ENCODE assay signal across 21 mouse cellular contexts in genomic region chr3:9352251-9352650, GRCm38 (mm10).
DNase-seq lines count a peak whose midpoint lies in the region; ATAC-seq and TF ChIP-seq lines count a peak whose summit lies in the region.
"Had no signal": no experiment of that assay in that cellular context is flagged by ENCODE, and none has a peak within 500 bp of the region (broad histone marks: within the 10 kb centered on the region; RNA-seq: fewer than 3 reads in every experiment).

No protein-coding gene starts in this region.

- no peak for TF ChIP-seq POLR2A in kidney, adult 2 months (IDR thresholded peaks at IDR 0.05; ENCODE audit: low read depth, low read length)
- no peak for TF ChIP-seq POLR2A in cerebellum, adult 2 months (IDR thresholded peaks at IDR 0.05; ENCODE audit: borderline replicate concordance, insufficient read depth, low read length)

- H3K36me3 ChIP-seq in kidney, adult 2 months (ENCODE audit: control insufficient read depth, insufficient read depth, low read length) = no peaks in the 10 kb centered on the region
- H3K36me3 ChIP-seq in stomach, postnatal 0 days (ENCODE audit: control insufficient read depth, insufficient read depth, low read length) = no peaks in the 10 kb centered on the region
- H3K36me3 ChIP-seq: embryonic facial prominence, embryonic 12.5 days; forebrain, embryonic 12.5 days; heart, embryonic 13.5 days; hindbrain, embryonic 15.5 days had no signal

- no peak overlapping the region for H3K4me3 ChIP-seq in kidney, adult 2 months (ENCODE audit: insufficient read depth, low read depth, low read length)
- H3K4me3 ChIP-seq in stomach, postnatal 0 days (ENCODE audit: low read depth, low read length) = no peak overlapping the region
- H3K4me3 ChIP-seq in cerebellum, adult 2 months (replicated peaks; ENCODE audit: insufficient read depth, low read depth, low read length) = no peak overlapping the region
- H3K4me3 ChIP-seq: embryonic facial prominence, embryonic 12.5 days; forebrain, embryonic 12.5 days; heart, embryonic 13.5 days; hindbrain, embryonic 15.5 days had no signal

- TF ChIP-seq CTCF in kidney, adult 2 months (conservative IDR thresholded peaks at IDR 0.05; ENCODE audit: insufficient read depth, insufficient read length, low read depth, low read length) = no peak
- TF ChIP-seq CTCF in stomach, postnatal 0 days (IDR thresholded peaks at IDR 0.05; ENCODE audit: low read depth) = no peak
- TF ChIP-seq CTCF in cerebellum, adult 2 months (IDR thresholded peaks at IDR 0.05; ENCODE audit: borderline replicate concordance, insufficient read depth, low read depth, low read length) = no peak

- no peak overlapping the region for H3K4me2 ChIP-seq in stomach, postnatal 0 days (replicated peaks; ENCODE audit: low read depth)
- H3K4me2 ChIP-seq: embryonic facial prominence, embryonic 12.5 days; forebrain, embryonic 12.5 days; heart, embryonic 13.5 days; hindbrain, embryonic 15.5 days had no signal

- DNase-seq in kidney, adult 2 months = peak; percentile 18
- DNase-seq in kidney, adult 9 months = no peak
- DNase-seq in ZHBTc4 (ENCODE audit: low read depth, low spot score) = peak; percentile 40
- peak; percentile 86 for DNase-seq in gonadal fat pad, adult 2 months (ENCODE audit: low read depth)
- DNase-seq in stomach, postnatal 0 days (ENCODE audit: low spot score) = no peak
- DNase-seq in thymus, postnatal 14 days = no peak
- no peak for DNase-seq in cerebellum, adult 2 months
- DNase-seq: adrenal gland, adult 8-10 months; adrenal gland, postnatal 36 days; cerebellum, adult 11 months; cerebellum, adult 9-10 months; cerebellum, postnatal 25 days; gastrocnemius, postnatal 14 days; heart, adult 18-20 months; heart, postnatal 36 days had no signal

- ATAC-seq in stomach, postnatal 0 days (ENCODE audit: low FRiP score, low TSS enrichment) = peak; percentile 40; the same call in 1 of the 2 replicates
- ATAC-seq: forebrain, embryonic 16.5 days had no signal

- WGBS in kidney, adult 2 months = 72% methylated on average over 7 of the region's 7 CpGs
- WGBS in stomach, postnatal 0 days = 58% methylated on average over 7 of the region's 7 CpGs
- WGBS in cerebellum, adult 2 months = 74% methylated on average over 7 of the region's 7 CpGs

- no peaks in the 10 kb centered on the region for H3K9me3 ChIP-seq in stomach, postnatal 0 days (ENCODE audit: control insufficient read depth, low read length)
- H3K9me3 ChIP-seq: embryonic facial prominence, embryonic 12.5 days; forebrain, embryonic 12.5 days; heart, embryonic 13.5 days; hindbrain, embryonic 15.5 days had no signal

- no peaks in the 10 kb centered on the region for H3K4me1 ChIP-seq in kidney, adult 2 months (ENCODE audit: control insufficient read depth, insufficient read depth, low read length)
- H3K4me1 ChIP-seq in stomach, postnatal 0 days (replicated peaks; ENCODE audit: control insufficient read depth, insufficient read depth) = peaks cover 5% of the 10 kb centered on the region
- H3K4me1 ChIP-seq in cerebellum, adult 2 months (ENCODE audit: control insufficient read depth, insufficient read depth, low read length) = no peaks in the 10 kb centered on the region

- no peak for TF ChIP-seq EP300 in stomach, postnatal 0 days (optimal IDR thresholded peaks at IDR 0.05)

- no peaks in the 10 kb centered on the region for H3K27me3 ChIP-seq in kidney, adult 2 months (replicated peaks; ENCODE audit: control insufficient read depth, insufficient read depth, low read length)
- no peaks in the 10 kb centered on the region for H3K27me3 ChIP-seq in stomach, postnatal 0 days (ENCODE audit: control insufficient read depth, insufficient read depth, low read length)
- H3K27me3 ChIP-seq in cerebellum, adult 2 months (ENCODE audit: control insufficient read depth, insufficient read depth, low read length) = no peaks in the 10 kb centered on the region
- H3K27me3 ChIP-seq: CH12.LX had no signal

- H3K9ac ChIP-seq in stomach, postnatal 0 days (ENCODE audit: low read length) = no peak overlapping the region
- H3K9ac ChIP-seq: embryonic facial prominence, embryonic 12.5 days; forebrain, embryonic 12.5 days; heart, embryonic 13.5 days; hindbrain, embryonic 15.5 days had no signal

- H3K27ac ChIP-seq in kidney, adult 2 months (ENCODE audit: insufficient read depth, low read depth, low read length) = no peak overlapping the region
- H3K27ac ChIP-seq in stomach, postnatal 0 days (replicated peaks) = no peak overlapping the region
- H3K27ac ChIP-seq in cerebellum, adult 2 months (ENCODE audit: insufficient read depth, low read length) = no peak overlapping the region
- H3K27ac ChIP-seq: embryonic facial prominence, embryonic 12.5 days; forebrain, embryonic 12.5 days; heart, embryonic 13.5 days; hindbrain, embryonic 15.5 days had no signal

Comparison
In these comparisons a context has a peak if more than half of its experiments do, and no peak if none do; other contexts are left out.
1. DNase-seq: peak in kidney, adult 2 months (single experiment), ZHBTc4 (single experiment) and gonadal fat pad, adult 2 months (single experiment); none in kidney, adult 9 months (single experiment), stomach, postnatal 0 days (single experiment), thymus, postnatal 14 days (single experiment) and cerebellum, adult 2 months (0 of 2).